Mouse (Mus musculus): ENCODE measurements at regions not wholly inside any gene's neighbourhood (a gene's known extent, or its start where the extent isn't known, plus 50 kb on each side); places are given as distances from the start of the nearest gene placed in this dataset.

DNA sequence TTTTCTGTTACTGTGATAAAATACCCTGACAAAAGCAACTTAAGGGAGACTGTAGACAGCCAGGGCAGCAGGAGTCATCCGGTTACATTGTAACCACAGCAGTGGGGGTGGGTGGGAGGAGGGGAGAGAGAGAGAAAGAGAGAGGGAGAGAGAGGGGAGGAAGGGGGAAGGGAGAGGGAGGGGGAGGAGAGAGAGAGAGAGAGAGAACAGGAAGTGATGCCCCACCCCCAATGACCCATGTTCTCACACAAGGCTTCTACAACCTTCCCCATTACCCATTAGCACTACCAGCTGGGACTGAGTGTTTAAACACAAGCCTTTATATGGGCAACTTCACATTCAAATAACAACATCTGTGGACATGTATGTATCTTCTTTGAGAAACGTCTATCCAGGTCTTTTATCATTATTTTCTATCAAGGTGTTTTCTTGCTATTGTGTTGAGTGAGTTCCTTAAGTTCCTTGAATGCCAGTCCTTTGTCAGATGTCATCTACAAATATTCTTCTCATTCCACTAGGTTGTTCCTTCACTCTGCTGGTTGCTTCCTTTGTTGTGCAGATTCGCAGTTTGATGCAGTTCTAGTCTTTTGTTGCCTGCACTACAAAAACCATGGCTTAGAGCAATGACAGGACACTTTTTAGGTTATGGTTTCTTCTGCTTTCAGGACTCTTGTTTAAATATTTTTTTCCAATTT, 274.7 kb upstream of the Ddx18 start:
- no peak overlapping the region for H3K4me3 ChIP-seq (ENCODE audit: low read depth, low read length)
- H3K36me3 ChIP-seq (ENCODE audit: control insufficient read depth, insufficient read depth, low read length): no peaks in the 10 kb centered on the region
- H3K9ac ChIP-seq (ENCODE audit: low read depth, low read length): no peak overlapping the region
- 56% methylated on average over 3 of the region's 3 CpGs for WGBS
- H3K27me3 ChIP-seq (replicated peaks; ENCODE audit: control insufficient read depth, insufficient read depth, low read length): no peaks in the 10 kb centered on the region
- DNase-seq (ENCODE audit: low spot score): no peak
- H3K4me2 ChIP-seq (ENCODE audit: low read depth, low read length): no peak overlapping the region
- ATAC-seq (ENCODE audit: low read depth): no peak
- H3K27ac ChIP-seq (replicated peaks; ENCODE audit: low read depth, low read length): no peak overlapping the region
- no peaks in the 10 kb centered on the region for H3K9me3 ChIP-seq (ENCODE audit: control insufficient read depth, low read length)
- no peaks in the 10 kb centered on the region for H3K4me1 ChIP-seq (ENCODE audit: control insufficient read depth, insufficient read depth, low read length)

DNA sequence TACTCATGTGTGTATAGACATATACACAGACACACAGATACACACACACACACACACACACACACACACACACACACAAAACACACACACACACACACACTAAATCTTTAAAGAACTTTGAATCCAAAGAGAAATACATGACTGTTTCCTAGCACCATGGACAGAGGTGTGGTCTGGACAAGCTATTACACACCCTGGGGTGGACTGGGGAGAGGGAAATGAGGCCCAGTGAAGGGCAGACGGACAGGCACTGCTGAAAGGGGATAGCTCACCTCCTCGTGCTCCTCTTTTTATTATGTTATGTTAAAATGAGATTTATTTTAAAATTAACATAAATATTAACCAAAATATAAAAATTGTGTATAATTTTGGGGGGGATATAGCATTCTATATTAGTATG, 265.8 kb upstream of the Ddx18 start:
- no peaks in the 10 kb centered on the region for H3K27me3 ChIP-seq (replicated peaks; ENCODE audit: control insufficient read depth, insufficient read depth, low read length)
- no peak overlapping the region for H3K9ac ChIP-seq (ENCODE audit: low read depth, low read length)
- H3K4me3 ChIP-seq (ENCODE audit: low read depth, low read length): no peak overlapping the region
- no peak for ATAC-seq (ENCODE audit: low read depth)
- no peaks in the 10 kb centered on the region for H3K4me1 ChIP-seq (ENCODE audit: control insufficient read depth, insufficient read depth, low read length)
- H3K36me3 ChIP-seq (ENCODE audit: control insufficient read depth, insufficient read depth, low read length): no peaks in the 10 kb centered on the region
- no peak overlapping the region for H3K27ac ChIP-seq (replicated peaks; ENCODE audit: low read depth, low read length)
- WGBS: 22% methylated on average over 2 of the region's 2 CpGs
- DNase-seq (ENCODE audit: low spot score): peak; percentile 13
- no peak overlapping the region for H3K4me2 ChIP-seq (ENCODE audit: low read depth, low read length)
- H3K9me3 ChIP-seq (ENCODE audit: control insufficient read depth, low read length): no peaks in the 10 kb centered on the region

DNA sequence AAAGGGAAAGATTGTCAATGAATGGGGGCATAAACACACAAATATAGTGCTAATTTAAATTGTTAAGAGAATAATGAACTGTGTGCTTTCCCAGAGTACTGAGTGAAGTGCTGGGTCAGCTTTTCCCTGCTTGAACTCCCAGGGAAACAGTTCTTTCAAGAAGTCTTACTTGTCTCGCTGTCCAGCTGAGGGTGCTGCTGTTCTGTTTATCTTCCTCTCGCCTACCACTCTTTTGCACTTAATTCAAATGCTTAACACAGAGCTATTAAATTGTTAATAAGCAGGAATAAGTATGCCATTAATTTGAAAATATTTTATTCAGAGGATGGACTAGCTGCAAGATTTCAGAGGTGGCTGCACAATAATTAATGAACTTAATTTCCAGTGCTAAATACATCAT, 262.5 kb upstream of the Ddx18 start:
- no peak overlapping the region for H3K4me3 ChIP-seq (ENCODE audit: low read depth, low read length)
- 60% methylated on average over 2 of the region's 2 CpGs for WGBS
- H3K9ac ChIP-seq (ENCODE audit: low read depth, low read length): no peak overlapping the region
- no peak overlapping the region for H3K4me2 ChIP-seq (ENCODE audit: low read depth, low read length)
- no peak for ATAC-seq (ENCODE audit: low read depth)
- DNase-seq (ENCODE audit: low spot score): peak; percentile 8
- no peaks in the 10 kb centered on the region for H3K27me3 ChIP-seq (replicated peaks; ENCODE audit: control insufficient read depth, insufficient read depth, low read length)
- H3K4me1 ChIP-seq (ENCODE audit: control insufficient read depth, insufficient read depth, low read length): no peaks in the 10 kb centered on the region
- no peak overlapping the region for H3K27ac ChIP-seq (replicated peaks; ENCODE audit: low read depth, low read length)
- H3K36me3 ChIP-seq (ENCODE audit: control insufficient read depth, insufficient read depth, low read length): no peaks in the 10 kb centered on the region
- H3K9me3 ChIP-seq (ENCODE audit: control insufficient read depth, low read length): no peaks in the 10 kb centered on the region

DNA sequence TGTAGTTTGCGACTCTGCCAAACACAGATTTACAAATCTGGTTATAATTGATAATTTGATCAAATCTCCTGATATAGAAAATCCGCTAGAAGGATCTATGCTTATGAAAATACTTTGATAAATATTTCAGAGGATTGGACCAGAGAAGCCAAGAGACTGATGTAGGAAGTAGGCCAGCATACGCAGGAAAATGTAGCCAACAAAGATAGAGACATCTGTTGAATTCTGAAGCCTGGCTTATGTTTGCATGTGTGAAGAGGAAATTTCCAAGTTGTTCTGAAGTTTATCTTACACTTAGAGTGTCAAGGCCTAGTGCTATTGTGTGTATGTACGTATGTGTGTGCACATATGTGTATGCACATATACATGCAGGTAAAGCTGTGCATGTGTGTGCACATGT, 255.2 kb upstream of the Ddx18 start:
- H3K9ac ChIP-seq (ENCODE audit: low read depth, low read length): no peak overlapping the region
- 87% methylated on average over 4 of the region's 4 CpGs for WGBS

DNA sequence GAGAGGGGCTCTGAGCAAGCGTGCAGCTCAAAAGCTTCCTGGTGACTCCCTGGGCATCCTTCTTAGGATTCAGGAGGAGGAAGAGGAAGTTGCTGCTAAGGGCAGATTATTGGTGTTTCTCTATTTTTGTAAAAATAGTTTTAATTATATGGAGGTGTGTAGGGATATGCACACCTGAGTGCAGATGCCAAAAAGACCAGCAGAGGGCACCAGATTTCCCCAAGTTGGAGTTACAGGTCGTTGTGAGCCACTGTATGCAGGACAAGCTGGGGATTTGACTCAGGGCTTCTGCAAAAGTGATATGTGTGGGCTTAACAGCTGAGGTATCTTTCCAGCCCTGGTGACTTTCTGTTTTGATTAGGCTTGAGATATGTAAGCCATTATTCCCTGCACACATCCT, 235.5 kb upstream of the Ddx18 start:
- Histone ChIP-seq H3K9ac (ENCODE audit: low read depth, low read length) (no peak overlapping the region), H3K4me1 (ENCODE audit: control insufficient read depth, insufficient read depth, low read length) (no peaks in the 10 kb centered on the region), H3K27me3 (replicated peaks; ENCODE audit: control insufficient read depth, insufficient read depth, low read length) (no peaks in the 10 kb centered on the region), H3K9me3 (ENCODE audit: control insufficient read depth, low read length) (no peaks in the 10 kb centered on the region; the same call in 1 of the 2 replicates), H3K27ac (replicated peaks; ENCODE audit: low read depth, low read length) (no peak overlapping the region), H3K36me3 (ENCODE audit: control insufficient read depth, insufficient read depth, low read length) (no peaks in the 10 kb centered on the region), H3K4me2 (ENCODE audit: low read depth, low read length) (no peak overlapping the region), H3K4me3 (ENCODE audit: low read depth, low read length) (no peak overlapping the region)
- ATAC-seq (ENCODE audit: low read depth) (no peak), DNase-seq (ENCODE audit: low spot score) (no peak)
- 71% methylated on average over 2 of the region's 2 CpGs for WGBS

More for the DNA sequence above, 255.2 kb upstream of the Ddx18 start:
- no peaks in the 10 kb centered on the region for H3K27me3 ChIP-seq (replicated peaks; ENCODE audit: control insufficient read depth, insufficient read depth, low read length)
- H3K4me1 ChIP-seq (ENCODE audit: control insufficient read depth, insufficient read depth, low read length): no peaks in the 10 kb centered on the region
- H3K4me2 ChIP-seq (ENCODE audit: low read depth, low read length): no peak overlapping the region
- no peak overlapping the region for H3K4me3 ChIP-seq (ENCODE audit: low read depth, low read length)
- no peaks in the 10 kb centered on the region for H3K9me3 ChIP-seq (ENCODE audit: control insufficient read depth, low read length)
- no peaks in the 10 kb centered on the region for H3K36me3 ChIP-seq (ENCODE audit: control insufficient read depth, insufficient read depth, low read length)
- no peak for DNase-seq (ENCODE audit: low spot score)
- ATAC-seq (ENCODE audit: low read depth): no peak
- no peak overlapping the region for H3K27ac ChIP-seq (replicated peaks; ENCODE audit: low read depth, low read length)

DNA sequence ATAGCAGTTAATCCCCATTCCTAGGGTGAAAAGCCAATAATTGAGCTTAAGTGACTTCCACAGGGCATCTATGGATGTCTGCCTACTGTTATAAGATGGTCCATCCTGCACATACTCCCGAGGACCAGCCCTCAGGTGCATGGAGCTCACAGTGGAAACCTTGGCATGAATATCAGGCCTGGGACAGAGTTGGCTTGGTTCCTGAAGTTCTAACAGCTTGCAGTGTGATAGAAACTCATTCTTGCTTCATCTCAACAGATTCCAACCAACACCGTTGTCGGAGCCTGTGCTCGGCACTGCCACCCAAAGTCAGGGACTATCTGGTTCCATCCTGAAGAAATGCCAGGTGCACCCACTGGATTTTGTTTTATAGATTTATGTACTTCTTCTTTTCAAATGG, 234.7 kb upstream of the Ddx18 start:
- H3K27me3 ChIP-seq (replicated peaks; ENCODE audit: control insufficient read depth, insufficient read depth, low read length): no peaks in the 10 kb centered on the region
- H3K4me1 ChIP-seq (ENCODE audit: control insufficient read depth, insufficient read depth, low read length): no peaks in the 10 kb centered on the region
- ATAC-seq (ENCODE audit: low read depth): no peak
- no peak overlapping the region for H3K27ac ChIP-seq (replicated peaks; ENCODE audit: low read depth, low read length)
- no peaks in the 10 kb centered on the region; the same call in 1 of the 2 replicates for H3K9me3 ChIP-seq (ENCODE audit: control insufficient read depth, low read length)
- H3K36me3 ChIP-seq (ENCODE audit: control insufficient read depth, insufficient read depth, low read length): no peaks in the 10 kb centered on the region
- H3K4me2 ChIP-seq (ENCODE audit: low read depth, low read length): no peak overlapping the region
- H3K4me3 ChIP-seq (ENCODE audit: low read depth, low read length): no peak overlapping the region
- no peak overlapping the region for H3K9ac ChIP-seq (ENCODE audit: low read depth, low read length)
- peak; percentile 13 for DNase-seq (ENCODE audit: low spot score)
- 72% methylated on average over 4 of the region's 4 CpGs for WGBS

DNA sequence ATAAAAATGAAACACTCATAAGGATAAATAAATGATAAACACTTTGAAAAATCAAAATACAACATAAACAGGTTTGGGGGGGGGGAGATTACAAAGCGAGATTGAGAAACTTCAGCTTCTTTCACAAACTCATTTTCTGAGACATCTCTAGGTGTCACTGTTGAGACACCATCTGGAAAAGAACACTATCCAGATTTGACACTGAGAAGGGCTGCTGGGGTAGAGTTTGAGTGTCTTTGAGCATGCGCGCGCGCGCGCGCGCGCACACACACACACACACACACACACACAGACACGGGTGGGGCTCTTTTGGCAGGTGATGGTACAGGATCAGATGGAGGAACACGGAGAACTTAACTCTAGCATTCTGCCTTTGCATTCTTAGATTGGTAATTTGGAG, 230.7 kb upstream of the Ddx18 start:
- Histone ChIP-seq H3K9ac (ENCODE audit: low read depth, low read length) (no peak overlapping the region), H3K4me2 (ENCODE audit: low read depth, low read length) (no peak overlapping the region), H3K27ac (replicated peaks; ENCODE audit: low read depth, low read length) (no peak overlapping the region), H3K9me3 (ENCODE audit: control insufficient read depth, low read length) (no peaks in the 10 kb centered on the region; the same call in 1 of the 2 replicates), H3K27me3 (replicated peaks; ENCODE audit: control insufficient read depth, insufficient read depth, low read length) (no peaks in the 10 kb centered on the region), H3K4me3 (ENCODE audit: low read depth, low read length) (no peak overlapping the region), H3K36me3 (ENCODE audit: control insufficient read depth, insufficient read depth, low read length) (no peaks in the 10 kb centered on the region), H3K4me1 (ENCODE audit: control insufficient read depth, insufficient read depth, low read length) (no peaks in the 10 kb centered on the region)
- 86% methylated on average over 12 of the region's 12 CpGs for WGBS
- DNase-seq (ENCODE audit: low spot score): peak; percentile 33
- ATAC-seq (ENCODE audit: low read depth): no peak

DNA sequence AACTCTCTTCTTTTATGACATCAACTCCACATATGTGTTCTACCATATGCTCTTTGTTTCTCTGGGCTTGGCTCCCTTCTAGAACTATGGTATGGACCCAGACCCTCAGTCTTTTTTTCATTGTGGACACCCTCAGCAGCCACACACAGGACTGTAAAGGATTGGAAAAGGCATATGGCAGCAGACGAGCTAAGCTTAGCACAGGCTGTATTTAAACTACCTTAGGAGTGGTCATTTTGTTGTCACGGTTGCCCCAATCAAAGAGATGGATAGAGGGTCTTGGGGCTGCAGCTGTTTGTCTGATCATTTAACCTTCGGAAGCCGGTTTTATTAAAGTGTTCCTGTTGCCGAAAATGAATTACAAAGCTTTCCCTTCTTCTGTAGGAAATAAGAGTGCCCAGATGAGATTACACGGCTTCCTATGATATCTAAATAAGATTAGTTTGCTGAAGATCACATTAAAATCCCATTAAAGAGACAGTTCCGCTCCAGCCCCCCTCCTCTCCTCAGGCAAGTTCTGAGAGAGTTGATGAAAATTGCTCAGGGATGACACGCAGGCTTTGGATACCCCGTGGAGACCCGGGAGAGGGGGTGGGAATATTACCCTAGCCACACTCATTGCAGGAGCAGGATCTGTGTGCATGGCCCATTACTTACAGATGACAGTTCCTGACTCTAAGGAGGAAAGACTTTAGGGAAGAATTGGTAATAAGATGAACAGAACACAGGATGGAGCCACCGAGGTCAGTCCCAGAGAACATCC, 227.4 kb upstream of the Ddx18 start:
- Histone ChIP-seq H3K27me3 (replicated peaks; ENCODE audit: control insufficient read depth, insufficient read depth, low read length) (no peaks in the 10 kb centered on the region), H3K9me3 (ENCODE audit: control insufficient read depth, low read length) (no peaks in the 10 kb centered on the region), H3K36me3 (ENCODE audit: control insufficient read depth, insufficient read depth, low read length) (no peaks in the 10 kb centered on the region), H3K27ac (replicated peaks; ENCODE audit: low read depth, low read length) (no peak overlapping the region), H3K4me2 (ENCODE audit: low read depth, low read length) (no peak overlapping the region), H3K4me3 (ENCODE audit: low read depth, low read length) (no peak overlapping the region), H3K9ac (ENCODE audit: low read depth, low read length) (no peak overlapping the region), H3K4me1 (ENCODE audit: control insufficient read depth, insufficient read depth, low read length) (no peaks in the 10 kb centered on the region)
- DNase-seq (ENCODE audit: low spot score) (no peak), ATAC-seq (ENCODE audit: low read depth) (peak; percentile 22; the same call in 1 of the 2 replicates)
- 60% methylated on average over 11 of the region's 11 CpGs for WGBS

DNA sequence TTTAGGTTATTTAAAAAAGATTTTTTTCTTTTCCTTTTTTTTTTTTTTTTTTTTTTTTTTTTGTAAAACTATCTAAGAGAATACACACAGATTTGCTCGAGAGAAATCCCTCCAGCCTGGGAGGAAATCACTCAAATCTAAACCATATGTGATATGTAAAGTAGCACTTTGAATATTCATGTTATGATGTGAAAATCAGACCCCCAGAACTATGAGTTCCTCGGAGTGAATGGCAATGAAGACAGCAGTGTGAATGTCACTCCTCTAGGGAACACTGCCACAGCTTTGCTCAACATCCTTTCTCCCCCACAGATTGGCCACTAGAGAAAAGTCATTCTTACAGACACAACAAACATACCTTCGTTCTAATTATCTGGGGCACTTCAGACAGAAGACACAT, 217.8 kb upstream of the Ddx18 start:
- no peaks in the 10 kb centered on the region for H3K9me3 ChIP-seq (ENCODE audit: control insufficient read depth, low read length)
- no peak overlapping the region for H3K4me3 ChIP-seq (ENCODE audit: low read depth, low read length)
- H3K27me3 ChIP-seq (replicated peaks; ENCODE audit: control insufficient read depth, insufficient read depth, low read length): no peaks in the 10 kb centered on the region
- no peak overlapping the region for H3K9ac ChIP-seq (ENCODE audit: low read depth, low read length)
- no peaks in the 10 kb centered on the region for H3K4me1 ChIP-seq (ENCODE audit: control insufficient read depth, insufficient read depth, low read length)
- H3K27ac ChIP-seq (replicated peaks; ENCODE audit: low read depth, low read length): no peak overlapping the region
- 19% methylated on average over 3 of the region's 3 CpGs for WGBS
- peak; percentile 68 for DNase-seq (ENCODE audit: low spot score)
- no peaks in the 10 kb centered on the region for H3K36me3 ChIP-seq (ENCODE audit: control insufficient read depth, insufficient read depth, low read length)
- no peak overlapping the region for H3K4me2 ChIP-seq (ENCODE audit: low read depth, low read length)
- no peak for ATAC-seq (ENCODE audit: low read depth)

Measured in embryonic facial prominence, embryonic 14.5 days (tissue).